Mouse (Mus musculus) neural tube, embryonic 14.5 days (tissue): ENCODE measurements at regions not wholly inside any gene's neighbourhood (a gene's known extent, or its start where the extent isn't known, plus 50 kb on each side); places are given as distances from the start of the nearest gene placed in this dataset.

Source experiments
- ATAC-seq: fragments of 200-750 bp; cut with Nextera tagmentation; 2 replicates; pipeline ENCODE4 v1.8.0; 2017; ENCODE audit warnings: low read depth, mild to moderate bottlenecking, moderate TSS enrichment, moderate library complexity
- H3K27ac ChIP-seq: fragments of 300-500 bp; sonication (generic); 2 replicates; pipeline ENCODE4 v1.5.1; 2014; ENCODE audit warnings: low read depth, mild to moderate bottlenecking, control low read depth, low read length, moderate library complexity, mixed read lengths
- H3K27me3 ChIP-seq: fragments of 300-500 bp; sonication (generic); 2 replicates; pipeline ENCODE4 v1.6.1; 2014; ENCODE audit warnings: low read length; ENCODE audit not compliant: control insufficient read depth, insufficient read depth
- H3K36me3 ChIP-seq: fragments of 300-500 bp; sonication (generic); 2 replicates; pipeline ENCODE4 v1.6.1; 2014; ENCODE audit warnings: low read length, mixed read lengths; ENCODE audit not compliant: control insufficient read depth, insufficient read depth
- H3K4me1 ChIP-seq: fragments of 300-500 bp; sonication (generic); 2 replicates; pipeline ENCODE4 v1.6.1; 2014; ENCODE audit warnings: low read length; ENCODE audit not compliant: control insufficient read depth, insufficient read depth
- H3K4me2 ChIP-seq: fragments of 300-500 bp; sonication (generic); 2 replicates; pipeline ENCODE4 v1.6.1; 2014; ENCODE audit warnings: mild to moderate bottlenecking, low read depth, low read length, control low read depth
- H3K4me3 ChIP-seq: fragments of 300-500 bp; sonication (generic); 2 replicates; pipeline ENCODE4 v1.5.1; 2014; ENCODE audit warnings: low read depth, low read length, control low read depth, mixed read lengths
- H3K9ac ChIP-seq: fragments of 300-500 bp; sonication (generic); replicated peaks from 2 replicates; pipeline ENCODE4 v1.6.1; 2014; ENCODE audit warnings: low read depth, mild to moderate bottlenecking, control low read depth, low read length, mixed read lengths
- H3K9me3 ChIP-seq: fragments of 300-500 bp; sonication (generic); 2 replicates; pipeline ENCODE4 v1.6.1; 2016; ENCODE audit warnings: low read length; ENCODE audit not compliant: control insufficient read depth
- WGBS: fragments of 180-500 bp; shearing (Covaris S2); extraction: QIAGEN DNeasy Blood & Tissue Kit; methylation state at CpG from one replicate; pipeline ENCODE4 v1.1.7; 2014; 5-methylcytosine and 5-hydroxymethylcytosine counted together

DNA sequence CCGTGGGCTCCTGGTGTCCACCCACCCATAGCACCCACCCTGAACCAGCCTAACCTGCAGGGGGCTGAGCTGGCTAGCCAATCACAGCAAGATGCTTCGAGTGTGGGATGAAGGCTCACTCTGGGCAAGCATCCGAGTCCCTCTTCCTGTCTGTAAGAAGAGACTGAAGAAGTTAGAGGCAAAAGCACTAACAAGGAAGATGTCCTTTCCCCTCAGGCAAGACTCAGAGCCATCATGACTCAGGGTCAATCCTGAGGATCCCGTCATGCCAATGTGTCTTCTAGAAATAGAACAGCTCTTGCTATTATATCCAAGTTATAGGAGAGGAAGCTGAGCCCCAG lies 163.6 kb downstream of the Trim29 start:
- WGBS: 67% methylated on average over 4 of the region's 4 CpGs
- Histone ChIP-seq H3K4me1 (peaks cover 4% of the 10 kb centered on the region; the same call in 1 of the 2 replicates), H3K4me2 (no peak overlapping the region), H3K27me3 (no peaks in the 10 kb centered on the region; the same call in 1 of the 2 replicates), H3K9me3 (no peaks in the 10 kb centered on the region), H3K36me3 (no peaks in the 10 kb centered on the region), H3K4me3 (no peak overlapping the region), H3K27ac (no peak overlapping the region), H3K9ac (no peak overlapping the region)
- ATAC-seq: no peak

GRCm38 (mm10) chr9:43480826-43481591 lies 170.4 kb downstream of the Trim29 start:
- no peak overlapping the region for H3K9ac ChIP-seq
- H3K9me3 ChIP-seq: no peaks in the 10 kb centered on the region
- WGBS: 52% methylated on average over 3 of the region's 3 CpGs
- no peak overlapping the region for H3K4me2 ChIP-seq
- H3K4me3 ChIP-seq: no peak overlapping the region
- ATAC-seq: peak; percentile 44; the same call in 1 of the 2 replicates
- no peaks in the 10 kb centered on the region for H3K36me3 ChIP-seq
- H3K4me1 ChIP-seq: no peaks in the 10 kb centered on the region
- H3K27me3 ChIP-seq: no peaks in the 10 kb centered on the region
- H3K27ac ChIP-seq: no peak overlapping the region

DNA sequence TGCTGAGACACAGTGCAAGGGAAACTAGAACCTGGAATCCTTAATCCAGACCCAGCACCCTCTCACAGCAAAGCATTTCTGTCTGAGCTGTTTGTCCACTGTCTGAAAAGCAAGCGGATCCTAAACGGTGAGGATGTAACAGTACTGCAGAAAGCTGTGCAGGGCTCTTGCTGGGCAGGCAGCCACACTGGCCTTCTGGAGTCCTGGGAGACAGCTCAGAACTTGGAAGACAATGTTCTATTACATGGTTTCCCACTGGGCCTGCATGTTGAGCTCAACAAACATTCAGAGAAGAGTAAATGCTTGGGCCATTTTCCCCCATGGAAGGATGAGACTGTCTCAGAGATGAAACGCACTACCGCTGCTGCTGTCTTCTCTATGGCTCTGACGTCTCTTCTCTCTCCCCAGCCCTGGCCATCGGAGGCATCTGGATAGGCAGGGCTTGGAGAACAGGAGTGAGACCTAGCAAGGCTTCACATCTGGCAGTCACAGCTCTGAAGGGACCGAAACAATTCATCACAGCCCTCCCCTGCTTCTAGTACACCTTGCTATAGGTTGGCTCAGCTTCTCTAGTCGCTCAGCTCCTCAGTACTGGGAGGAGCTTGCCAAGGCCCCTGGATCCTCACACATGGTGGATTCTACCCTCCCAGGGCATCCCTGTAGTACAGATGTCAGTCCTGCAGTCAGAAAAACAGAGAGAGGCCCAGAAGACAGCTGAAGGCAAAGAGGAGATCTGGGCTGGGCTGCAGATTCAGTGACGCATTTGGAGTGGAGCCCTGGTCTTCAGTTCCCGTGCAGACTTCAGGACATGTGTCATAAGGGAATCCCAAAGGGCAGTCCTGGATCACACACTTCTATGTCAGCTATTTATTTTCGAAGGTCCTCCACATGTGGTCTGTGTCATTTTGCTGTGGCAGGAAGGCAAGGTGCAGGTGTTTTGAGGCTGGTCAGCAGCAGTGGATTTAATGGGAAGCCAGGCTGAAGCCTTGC lies 171.7 kb downstream of the Trim29 start:
- Histone ChIP-seq H3K27ac (no peak overlapping the region), H3K36me3 (no peaks in the 10 kb centered on the region), H3K9ac (no peak overlapping the region), H3K27me3 (no peaks in the 10 kb centered on the region), H3K4me2 (no peak overlapping the region), H3K4me3 (no peak overlapping the region), H3K4me1 (no peaks in the 10 kb centered on the region), H3K9me3 (no peaks in the 10 kb centered on the region)
- no peak for ATAC-seq
- 66% methylated on average over 11 of the region's 11 CpGs for WGBS

DNA sequence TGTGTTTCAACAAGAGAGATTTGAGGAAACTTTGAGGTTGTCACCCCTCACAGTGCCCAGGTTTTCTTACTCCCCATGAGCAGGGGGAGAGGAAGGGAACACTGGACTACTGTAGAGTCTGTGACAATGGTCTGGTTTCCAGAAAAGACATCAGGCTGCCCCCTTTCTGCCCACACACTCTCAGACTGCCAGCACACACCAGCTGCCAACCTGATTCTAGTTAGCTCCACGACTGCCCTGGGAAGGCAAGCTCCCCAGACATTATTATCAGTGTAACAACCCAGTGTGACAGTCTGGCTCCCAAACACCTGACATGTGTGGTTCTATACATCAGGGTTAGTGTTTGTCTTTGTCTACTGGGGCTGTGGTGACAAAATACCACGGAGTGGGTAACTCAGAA lies 172.5 kb downstream of the Trim29 start:
- H3K9me3 ChIP-seq: no peaks in the 10 kb centered on the region
- no peak overlapping the region for H3K27ac ChIP-seq
- no peak overlapping the region for H3K4me2 ChIP-seq
- H3K4me1 ChIP-seq: no peaks in the 10 kb centered on the region
- H3K4me3 ChIP-seq: no peak overlapping the region
- WGBS: 64% methylated on average over 2 of the region's 2 CpGs
- no peak overlapping the region for H3K9ac ChIP-seq
- no peaks in the 10 kb centered on the region for H3K36me3 ChIP-seq
- H3K27me3 ChIP-seq: no peaks in the 10 kb centered on the region
- ATAC-seq: no peak

GRCm38 (mm10) chr9:43483906-43484305 lies 173.3 kb downstream of the Trim29 start:
- Histone ChIP-seq H3K27me3 (no peaks in the 10 kb centered on the region), H3K9me3 (no peaks in the 10 kb centered on the region), H3K27ac (no peak overlapping the region), H3K4me3 (no peak overlapping the region), H3K36me3 (no peaks in the 10 kb centered on the region), H3K9ac (no peak overlapping the region), H3K4me1 (no peaks in the 10 kb centered on the region), H3K4me2 (no peak overlapping the region)
- no peak for ATAC-seq
- 91% methylated on average over 2 of the region's 2 CpGs for WGBS

DNA sequence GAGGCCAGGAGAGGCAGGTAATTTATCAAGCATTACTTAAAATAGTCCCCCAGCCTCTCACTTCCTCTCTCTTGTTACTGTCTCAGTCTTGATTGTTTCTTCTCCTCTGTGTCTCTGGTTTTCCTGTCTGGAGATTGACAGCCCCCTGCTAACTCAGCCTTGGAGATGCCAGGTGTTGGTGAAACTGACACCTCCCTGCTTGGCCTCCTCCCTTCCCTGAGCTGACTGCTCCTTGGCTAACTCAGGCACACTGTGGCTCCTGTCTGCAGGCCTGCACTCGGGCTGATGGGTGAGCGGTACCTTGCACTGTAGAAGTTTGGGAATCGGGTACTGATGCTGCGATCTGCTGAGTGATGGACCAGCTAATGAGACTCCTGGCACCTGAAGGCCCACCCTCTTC lies 176.1 kb downstream of the Trim29 start:
- no peak for ATAC-seq
- Histone ChIP-seq H3K9ac (no peak overlapping the region), H3K36me3 (no peaks in the 10 kb centered on the region), H3K4me1 (no peaks in the 10 kb centered on the region), H3K4me2 (no peak overlapping the region), H3K9me3 (no peaks in the 10 kb centered on the region), H3K4me3 (no peak overlapping the region), H3K27ac (no peak overlapping the region), H3K27me3 (no peaks in the 10 kb centered on the region)
- 76% methylated on average over 4 of the region's 4 CpGs for WGBS

GRCm38 (mm10) chr9:43489205-43489604 lies 178.6 kb downstream of the Trim29 start:
- no peak overlapping the region for H3K4me3 ChIP-seq
- no peaks in the 10 kb centered on the region for H3K36me3 ChIP-seq
- no peak overlapping the region for H3K4me2 ChIP-seq
- H3K4me1 ChIP-seq: no peaks in the 10 kb centered on the region
- H3K9me3 ChIP-seq: no peaks in the 10 kb centered on the region
- 77% methylated on average over 8 of the region's 8 CpGs for WGBS
- ATAC-seq: no peak
- H3K27ac ChIP-seq: no peak overlapping the region
- H3K27me3 ChIP-seq: no peaks in the 10 kb centered on the region
- no peak overlapping the region for H3K9ac ChIP-seq

DNA sequence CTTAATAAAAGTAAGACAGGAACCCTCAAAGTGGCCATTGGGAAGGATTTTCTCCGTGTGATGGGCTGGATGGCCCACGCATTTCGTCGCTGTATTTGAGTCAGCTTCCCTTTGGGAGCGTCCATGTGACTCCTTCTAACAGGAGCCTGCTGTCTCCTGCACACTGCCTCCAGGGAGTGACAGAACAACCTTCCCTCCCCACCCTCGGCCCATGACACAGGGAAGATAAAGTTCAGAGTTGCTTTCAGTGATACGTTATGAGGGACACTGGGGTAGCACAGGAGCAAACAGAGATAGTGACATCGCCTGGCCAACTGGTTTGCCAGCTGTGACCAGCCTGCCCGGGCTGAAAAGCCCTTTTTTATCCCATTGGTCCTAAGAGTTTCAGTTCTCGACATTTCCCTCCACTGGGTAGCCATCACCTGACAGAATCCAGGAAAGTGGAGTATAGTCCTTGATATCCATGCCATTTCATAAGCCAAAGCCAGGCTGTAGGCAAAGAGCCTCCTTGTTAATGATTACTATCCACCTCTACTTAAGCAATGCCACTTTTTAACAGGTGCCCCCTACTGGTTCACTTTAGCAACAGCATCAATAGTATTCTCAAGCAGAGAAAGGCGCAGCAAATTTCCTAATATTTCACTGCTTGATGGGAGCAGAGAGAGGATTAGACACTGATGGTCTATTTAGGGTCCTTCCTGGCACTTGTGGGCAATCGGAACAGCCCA lies 180.5 kb downstream of the Trim29 start:
- WGBS: 70% methylated on average over 12 of the region's 12 CpGs

More for the DNA sequence above, 180.5 kb downstream of the Trim29 start:
- H3K9me3 ChIP-seq: no peaks in the 10 kb centered on the region
- ATAC-seq: no peak
- no peaks in the 10 kb centered on the region for H3K27me3 ChIP-seq
- H3K36me3 ChIP-seq: no peaks in the 10 kb centered on the region
- H3K27ac ChIP-seq: no peak overlapping the region
- no peak overlapping the region for H3K9ac ChIP-seq
- H3K4me1 ChIP-seq: no peaks in the 10 kb centered on the region
- no peak overlapping the region for H3K4me3 ChIP-seq
- no peak overlapping the region for H3K4me2 ChIP-seq
